Mouse (Mus musculus): Measurements from ENCODE around the gene Snrpa1.

Snrpa1 gene

DNA sequence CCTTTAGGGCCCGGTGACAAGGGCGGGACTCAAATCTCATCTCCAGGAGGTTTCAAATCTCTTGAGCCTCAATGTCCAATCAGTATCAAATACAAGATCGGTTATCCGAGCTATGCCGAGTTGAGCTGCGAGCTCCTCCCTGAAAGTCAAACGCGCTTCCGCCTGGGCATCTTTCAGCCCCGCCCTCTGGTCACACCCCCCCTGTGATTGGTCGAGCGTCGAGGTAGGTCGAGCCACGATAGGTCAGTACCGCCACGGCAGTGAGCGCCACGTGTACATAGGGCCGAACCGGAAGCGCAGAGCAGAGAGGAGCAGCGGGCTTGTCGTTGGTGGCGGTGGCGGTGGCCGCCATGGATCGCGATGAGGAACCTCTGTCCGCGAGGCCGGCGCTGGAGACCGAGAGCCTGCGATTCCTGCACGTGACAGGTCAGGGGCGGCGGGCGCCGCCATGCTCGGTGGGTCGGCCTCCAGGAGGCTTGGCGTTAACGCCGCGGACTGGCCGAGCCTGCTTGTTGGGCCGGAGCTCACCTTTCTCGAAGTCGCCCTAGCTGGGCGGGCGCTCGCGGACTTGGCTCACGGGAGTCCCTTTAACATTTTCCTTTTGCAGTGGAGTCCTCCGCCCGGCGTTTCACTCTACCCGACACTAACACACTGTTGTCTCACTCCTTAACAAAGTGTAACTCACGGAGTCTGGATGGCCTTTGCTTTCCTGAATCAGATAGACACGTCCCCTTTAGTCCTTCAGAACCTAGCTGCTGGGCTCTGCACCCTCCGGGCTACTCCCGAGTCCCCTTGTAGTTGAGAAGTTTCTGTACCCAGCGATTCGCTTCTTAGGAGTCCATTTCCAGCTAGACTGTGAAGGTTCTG lies 20.8 kb downstream of the Snrpa1 start, which contains the start of gene Selenos:
Gene Selenos, plus strand, starts transcription at position 286 of the 867 bp plus-strand sequence.
- DNase-seq (ENCODE audit: low spot score in 2 of 2), result peak; percentile 94 to 95

DNA sequence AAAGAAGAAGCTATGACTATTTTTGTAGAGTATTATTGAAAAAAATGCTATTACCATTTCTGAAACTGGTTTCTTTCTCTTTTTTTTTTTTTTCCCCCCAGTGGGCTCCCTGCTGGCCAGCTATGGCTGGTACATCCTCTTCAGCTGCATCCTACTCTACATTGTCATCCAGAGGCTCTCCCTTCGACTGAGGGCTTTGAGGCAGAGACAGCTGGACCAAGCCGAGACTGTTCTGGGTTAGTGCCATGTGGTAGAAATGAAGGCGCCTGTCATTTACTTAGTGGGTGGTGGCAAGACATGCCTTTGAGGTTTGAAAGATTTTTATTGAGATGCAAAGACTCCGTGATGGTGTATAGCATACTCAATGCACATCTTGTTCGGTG lies 21.4 kb downstream of the Snrpa1 start:
- no peak for DNase-seq (ENCODE audit: low spot score in 2 of 2)

DNA sequence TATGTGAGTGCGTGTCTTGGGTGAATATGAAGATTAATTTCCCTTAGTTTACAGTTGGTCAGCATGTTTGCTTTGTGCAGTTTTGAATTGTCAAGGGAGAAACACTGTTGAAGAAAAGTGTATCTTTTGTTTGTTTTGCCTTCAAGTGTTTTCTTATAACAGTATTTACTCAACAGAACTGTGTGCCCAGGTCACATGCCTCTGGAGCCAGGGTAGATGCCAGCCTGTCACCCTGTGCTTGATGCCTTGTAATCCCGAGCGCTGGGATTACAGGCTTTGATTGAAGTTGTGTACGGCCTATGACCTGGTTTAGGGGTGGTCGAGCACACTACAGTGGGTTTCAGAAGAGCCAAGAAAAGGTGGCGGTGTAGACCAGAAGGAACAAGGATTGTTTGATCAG lies 25.0 kb downstream of the Snrpa1 start:
- DNase-seq (ENCODE audit: low spot score in 2 of 2), result no peak

DNA sequence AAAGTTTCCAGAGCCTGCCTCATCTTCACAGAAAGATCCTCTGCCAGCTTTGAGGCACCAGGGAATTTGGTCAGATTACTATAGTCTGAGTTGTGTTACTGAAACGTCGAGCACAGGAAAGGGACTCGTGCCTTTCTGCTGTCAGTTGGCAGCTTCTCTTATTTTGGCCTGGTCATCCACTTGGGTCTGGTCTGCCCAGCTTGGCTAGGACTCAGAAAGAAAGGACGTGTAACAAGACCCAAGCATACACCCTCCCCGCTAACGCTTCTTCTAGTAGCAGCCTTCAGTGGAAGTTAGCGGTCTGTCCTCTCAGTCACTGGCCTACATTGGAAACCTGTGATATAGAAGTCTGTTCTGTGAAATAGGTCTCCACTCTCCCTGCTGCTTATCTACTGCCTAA lies 25.7 kb downstream of the Snrpa1 start:
- peak in 1 of 2 experiments; percentile 21 for DNase-seq (ENCODE audit: low spot score in 2 of 2)

DNA sequence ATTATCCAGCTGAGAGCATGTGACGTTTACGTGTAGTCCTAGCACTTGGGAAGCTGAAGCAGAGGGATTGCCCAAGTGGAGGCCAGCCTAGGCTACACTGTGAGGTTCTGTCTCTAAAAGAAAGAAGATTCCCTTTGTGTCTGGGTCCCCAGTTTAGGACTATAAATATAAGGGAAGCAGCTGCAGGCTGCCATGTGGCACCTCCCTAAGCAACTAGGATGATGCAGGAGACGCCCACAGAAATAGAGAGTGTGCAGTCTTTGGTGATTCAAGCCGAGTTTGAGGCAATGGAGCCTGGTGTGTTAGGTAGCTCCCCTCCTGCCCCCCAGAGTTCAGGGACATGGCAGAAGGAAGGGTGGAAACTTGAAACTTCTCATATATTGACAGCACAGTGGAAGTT lies 28.8 kb downstream of the Snrpa1 start:
- DNase-seq (ENCODE audit: low spot score in 2 of 2), result no peak

DNA sequence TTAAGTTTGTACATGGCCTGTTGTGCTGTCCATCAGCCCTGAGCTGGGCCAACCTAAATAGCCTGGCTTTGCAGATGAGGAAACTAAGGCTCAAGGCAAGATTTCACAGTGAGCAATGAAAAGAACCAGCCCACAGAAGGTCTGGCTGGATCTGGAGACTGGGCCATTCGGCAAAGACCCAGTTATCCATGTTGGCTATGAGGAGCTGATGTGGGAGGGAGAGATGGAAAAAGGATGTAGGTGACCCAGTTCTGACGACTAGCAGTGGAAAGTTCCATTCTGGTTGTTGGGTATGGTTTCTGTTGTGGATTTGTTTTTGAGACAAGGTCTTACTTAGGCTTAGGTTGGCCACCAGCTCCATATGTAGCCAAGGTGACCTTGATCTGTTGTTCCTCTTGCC lies 29.3 kb downstream of the Snrpa1 start:
- DNase-seq (ENCODE audit: low spot score in 2 of 2), result no peak

DNA sequence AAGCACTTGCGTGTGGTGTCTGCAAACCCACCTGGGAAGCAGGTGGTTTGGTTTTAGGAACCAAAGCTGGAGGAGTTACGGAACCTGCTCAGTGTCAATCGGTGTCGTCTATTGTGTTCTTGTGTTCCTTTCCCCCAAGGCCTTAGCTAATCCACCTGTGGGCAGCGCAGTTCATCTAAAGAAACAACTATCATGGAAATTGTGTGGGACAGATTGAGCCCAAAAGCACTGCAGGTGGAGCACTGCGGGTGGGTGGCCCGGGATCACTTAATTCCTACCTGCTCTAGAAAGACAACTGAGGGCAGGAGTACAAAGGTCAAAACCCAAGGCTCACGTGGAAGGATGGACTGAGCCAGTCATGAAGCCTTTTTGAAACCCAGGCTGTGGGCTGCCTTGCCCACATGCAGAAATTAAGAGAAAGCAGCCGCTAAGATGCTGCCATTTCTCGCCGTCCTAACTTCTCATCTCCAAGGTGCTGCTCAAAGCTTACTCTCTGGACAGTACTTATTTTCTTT lies 31.9 kb downstream of the Snrpa1 start:
- no peak for DNase-seq (ENCODE audit: low spot score in 2 of 2)

DNA sequence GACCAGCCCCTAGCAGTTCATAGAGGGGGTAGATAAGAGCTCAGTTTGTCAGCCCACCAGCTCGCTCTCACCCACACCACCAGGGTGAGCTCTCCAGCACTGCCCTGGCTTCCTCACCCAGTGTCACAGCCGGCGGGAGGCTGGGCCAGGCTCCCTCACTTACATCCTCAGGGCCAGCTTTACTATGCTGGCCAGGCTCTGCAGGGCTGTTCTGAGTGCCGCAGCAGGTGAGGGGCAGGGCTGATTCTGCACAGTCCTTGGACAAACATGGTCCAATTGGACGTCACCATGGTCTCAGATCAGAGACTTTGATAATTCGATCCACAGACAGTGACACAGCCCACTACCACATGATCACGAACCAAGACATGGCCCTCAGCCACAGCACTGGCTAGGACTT lies 32.8 kb downstream of the Snrpa1 start:
- no peak for DNase-seq (ENCODE audit: low spot score in 2 of 2)

DNA sequence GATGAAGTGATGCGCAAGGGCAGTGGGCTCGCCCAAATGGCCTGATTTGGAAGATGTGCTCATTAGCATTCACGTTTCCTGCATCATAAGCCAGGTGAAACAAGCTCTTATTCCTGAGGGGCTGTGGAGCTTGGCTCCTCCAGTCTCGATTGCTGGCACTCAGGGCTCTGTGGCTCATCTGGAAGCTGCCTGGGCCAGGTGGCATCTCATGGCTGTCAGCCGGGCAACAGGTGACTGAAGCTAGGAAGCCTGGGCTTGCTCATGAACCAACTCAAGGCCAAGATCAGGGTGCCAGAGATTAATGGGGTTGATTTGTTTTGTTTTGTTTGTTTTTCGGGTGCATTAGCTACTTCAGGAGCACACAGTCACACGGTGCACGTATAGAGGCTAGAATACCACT lies 33.9 kb downstream of the Snrpa1 start:
- no peak for DNase-seq (ENCODE audit: low spot score in 2 of 2)

DNA sequence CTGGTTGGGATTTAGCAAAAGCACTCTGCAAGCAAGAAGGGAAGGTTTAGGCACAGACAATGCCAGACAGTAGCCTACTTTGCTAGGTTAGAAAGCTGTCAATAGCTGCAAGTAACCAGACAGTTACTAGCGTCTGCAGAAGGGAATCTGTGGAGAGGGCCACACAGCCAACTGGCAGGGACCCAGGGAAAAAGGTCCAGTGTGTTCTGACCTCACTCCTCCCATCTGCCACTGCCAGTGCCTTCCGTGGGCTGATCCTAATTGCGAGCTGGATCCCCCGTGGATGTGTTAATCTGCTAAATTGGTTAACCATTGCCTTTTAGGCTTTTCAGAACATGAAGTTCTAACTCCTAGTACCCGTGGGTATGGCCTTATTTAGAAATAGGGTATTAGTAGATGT lies 35.3 kb downstream of the Snrpa1 start:
- DNase-seq (ENCODE audit: low spot score in 2 of 2), result peak in 1 of 2 experiments; percentile 35

DNA sequence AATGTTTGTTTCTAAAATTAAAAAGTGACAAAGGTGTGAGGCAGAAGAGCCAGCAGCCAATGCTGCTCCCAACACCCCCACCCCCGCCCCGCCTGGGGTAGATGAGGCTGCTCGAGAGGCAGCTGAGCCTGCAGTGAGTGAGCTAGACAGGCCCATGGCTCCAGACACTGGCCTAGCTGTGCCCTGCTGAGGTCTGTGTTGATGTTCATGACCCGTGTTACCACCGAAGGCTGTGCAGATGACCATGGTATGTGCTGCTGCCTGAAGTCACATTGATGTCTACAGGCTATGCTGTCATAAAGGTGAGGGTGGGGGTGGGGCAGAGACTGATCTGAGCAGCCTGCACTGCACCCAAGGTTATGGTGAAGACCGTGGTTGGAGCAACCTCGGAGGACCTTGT lies 40.0 kb downstream of the Snrpa1 start:
- no peak for DNase-seq (ENCODE audit: low spot score in 2 of 2)

DNA sequence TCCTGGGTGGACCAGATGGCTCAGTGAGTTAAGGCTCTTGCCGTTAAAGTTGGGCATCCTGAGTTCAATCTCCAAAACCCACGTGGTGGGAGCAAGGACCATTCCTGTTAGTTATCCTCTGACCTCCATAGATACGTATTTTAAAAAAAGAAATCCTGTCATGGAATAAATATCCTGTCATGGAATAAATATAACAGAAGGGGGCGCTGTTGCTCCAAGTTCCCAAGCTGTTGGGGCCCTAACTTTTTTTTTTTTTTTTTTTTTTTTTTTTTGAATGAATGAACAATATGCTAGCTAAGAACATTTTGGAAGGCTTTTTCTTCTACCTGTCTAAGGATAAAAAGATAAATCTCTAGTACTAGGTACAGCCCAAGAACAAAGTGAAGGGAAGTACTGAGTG lies 43.1 kb downstream of the Snrpa1 start:
- peak in 1 of 2 experiments; percentile 43 for DNase-seq (ENCODE audit: low spot score in 2 of 2)

DNA sequence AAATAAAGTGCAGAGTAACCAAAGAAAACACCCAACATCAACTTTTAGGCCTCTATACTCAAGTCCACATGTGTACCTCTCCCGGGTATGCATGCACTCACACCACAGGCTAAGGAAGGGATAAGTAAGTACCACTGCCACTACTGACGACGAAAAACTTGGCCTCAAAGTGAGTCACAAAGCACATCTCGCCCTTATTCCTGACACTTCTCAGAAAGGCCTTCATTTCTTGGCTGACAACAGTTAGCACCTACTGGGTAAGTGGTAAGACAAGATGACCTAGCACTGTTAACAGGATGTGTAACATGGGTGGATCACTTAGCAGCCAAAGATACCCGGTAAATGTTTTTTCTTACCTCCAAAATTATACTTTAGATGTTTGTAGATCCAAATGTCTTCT lies 45.7 kb downstream of the Snrpa1 start:
- no peak for DNase-seq (ENCODE audit: low spot score in 2 of 2)

DNA sequence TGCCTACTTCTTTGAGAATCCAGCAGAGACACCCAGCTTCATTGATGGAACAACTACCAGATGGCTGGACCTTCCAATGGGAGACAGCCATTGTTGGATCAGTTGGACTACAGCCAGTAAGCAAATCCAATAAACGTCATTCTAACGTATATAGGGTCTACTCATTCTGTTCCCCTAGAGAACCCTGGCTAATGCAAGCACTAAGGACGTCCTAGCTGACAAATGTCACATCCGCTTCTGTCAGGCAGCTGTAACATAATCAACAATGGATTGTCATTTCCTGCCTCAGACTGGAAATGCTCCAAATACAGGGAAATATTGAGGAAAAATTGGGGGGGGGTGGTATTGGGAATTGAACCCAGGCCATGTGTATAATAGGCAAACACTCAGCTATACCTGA lies 47.0 kb downstream of the Snrpa1 start:
- DNase-seq (ENCODE audit: low spot score in 2 of 2), result no peak

DNA sequence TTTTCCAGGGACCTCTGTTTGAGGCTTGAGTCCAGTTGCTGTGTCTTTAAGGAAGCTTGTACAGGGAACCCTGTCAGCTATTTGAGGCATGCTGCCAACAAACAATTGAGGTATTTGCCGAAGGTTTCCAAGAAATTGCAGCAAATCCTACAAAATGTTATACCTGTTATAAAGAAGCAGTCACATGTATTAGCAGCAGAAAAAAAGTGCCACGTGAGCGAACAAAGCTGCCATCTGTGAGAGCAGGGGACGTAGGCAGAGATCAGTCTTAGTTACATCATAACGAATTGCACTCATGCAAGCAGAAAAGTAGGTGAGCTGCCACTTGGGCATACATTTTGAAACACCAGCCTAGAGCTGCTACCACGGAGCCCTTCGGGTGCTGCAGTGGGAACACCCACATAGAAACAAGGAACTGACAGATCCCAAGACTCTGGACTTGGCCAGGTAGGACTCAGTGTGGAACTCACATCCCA lies 47.8 kb downstream of the Snrpa1 start:
- no peak for DNase-seq (ENCODE audit: low spot score in 2 of 2)

DNA sequence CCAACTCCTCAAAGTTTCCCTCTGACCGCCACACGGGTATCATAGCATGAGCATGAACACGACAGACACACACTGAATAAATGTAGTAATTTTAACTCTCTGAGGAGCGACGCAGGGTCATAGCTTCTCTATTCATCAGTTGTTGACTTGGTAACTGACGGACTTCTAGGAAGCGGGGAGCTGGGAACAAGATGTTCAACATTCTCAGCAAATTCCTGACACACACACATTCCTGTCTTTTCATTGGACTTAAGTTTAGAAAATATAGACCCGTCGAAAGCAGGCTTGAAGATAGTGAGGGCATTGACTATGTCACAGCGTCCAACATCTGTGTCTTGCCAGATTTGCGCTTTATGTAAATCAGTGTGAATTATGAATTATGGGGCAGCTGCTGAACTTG lies 48.4 kb downstream of the Snrpa1 start:
- no peak for DNase-seq (ENCODE audit: low spot score in 2 of 2)

DNA sequence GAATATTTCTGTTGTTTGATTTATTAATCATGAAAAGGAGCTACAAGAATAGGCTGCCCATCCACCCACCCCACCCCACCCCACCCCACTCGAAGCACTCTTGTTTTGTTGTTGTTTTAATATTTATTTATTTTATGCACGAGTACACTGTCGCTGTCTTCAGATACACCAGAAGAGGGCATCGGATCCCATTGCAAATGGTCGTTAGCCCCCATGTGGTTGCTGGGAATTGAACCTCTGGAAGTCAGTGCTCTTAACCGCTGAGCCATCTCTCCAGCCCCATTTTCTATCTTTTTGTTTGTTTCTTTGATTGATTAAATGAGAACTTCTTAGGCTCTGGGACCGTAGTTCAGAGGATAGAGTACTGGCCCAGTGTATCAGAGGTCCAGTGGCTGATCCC lies 49.1 kb downstream of the Snrpa1 start:
- peak in 1 of 2 experiments; percentile 43 for DNase-seq (ENCODE audit: low spot score in 2 of 2)

DNA sequence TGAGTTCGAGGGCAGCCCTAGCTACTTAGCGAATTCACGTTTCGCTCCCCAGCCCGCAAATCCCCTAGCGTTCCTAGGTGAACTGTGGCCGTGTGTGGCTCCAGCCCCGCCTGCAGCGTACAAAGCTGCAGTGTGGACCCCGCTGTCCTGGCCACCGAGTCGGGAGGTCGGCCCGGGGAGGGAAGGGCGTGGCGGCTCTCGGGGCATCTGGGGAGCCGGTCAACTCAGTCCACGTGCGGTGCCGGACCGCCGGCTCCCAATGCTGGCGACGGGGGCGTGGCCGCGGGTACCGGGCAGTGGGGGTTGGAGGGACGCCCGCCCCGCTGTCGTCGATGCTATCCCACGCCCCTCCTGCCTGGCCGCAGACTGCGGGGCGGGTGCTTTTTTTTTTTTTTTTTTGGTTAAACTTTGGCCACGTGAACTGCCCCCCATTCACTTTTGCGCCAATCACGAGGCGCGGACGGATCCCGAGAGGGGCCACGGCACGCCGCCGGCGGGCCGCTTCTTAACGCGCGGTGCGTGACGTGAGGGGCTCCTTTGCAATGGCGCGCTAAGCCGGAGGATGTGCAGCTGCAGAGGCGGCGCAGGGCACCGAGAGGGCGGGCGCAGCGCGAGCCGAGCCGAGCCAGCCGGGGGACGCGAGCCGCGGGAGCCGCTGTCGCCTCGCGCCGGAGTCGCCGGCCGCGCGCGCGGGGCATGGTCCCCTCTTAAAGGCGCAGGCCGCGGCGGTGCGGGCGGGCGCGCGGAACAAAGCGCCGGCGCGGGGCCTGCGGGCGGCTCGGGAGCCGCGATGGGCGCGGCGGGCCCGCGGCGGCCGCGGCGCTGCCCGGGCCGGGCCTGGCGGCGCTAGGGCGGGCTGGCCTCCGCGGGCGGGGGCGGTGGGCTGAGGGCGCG lies 50.4 kb downstream of the Snrpa1 start, which contains the start of gene Chsy1:
Gene Chsy1, plus strand, starts transcription at position 555 of the 894 bp plus-strand sequence.
- DNase-seq (ENCODE audit: low spot score in 2 of 2), result peak; percentile 90 to 95

DNA sequence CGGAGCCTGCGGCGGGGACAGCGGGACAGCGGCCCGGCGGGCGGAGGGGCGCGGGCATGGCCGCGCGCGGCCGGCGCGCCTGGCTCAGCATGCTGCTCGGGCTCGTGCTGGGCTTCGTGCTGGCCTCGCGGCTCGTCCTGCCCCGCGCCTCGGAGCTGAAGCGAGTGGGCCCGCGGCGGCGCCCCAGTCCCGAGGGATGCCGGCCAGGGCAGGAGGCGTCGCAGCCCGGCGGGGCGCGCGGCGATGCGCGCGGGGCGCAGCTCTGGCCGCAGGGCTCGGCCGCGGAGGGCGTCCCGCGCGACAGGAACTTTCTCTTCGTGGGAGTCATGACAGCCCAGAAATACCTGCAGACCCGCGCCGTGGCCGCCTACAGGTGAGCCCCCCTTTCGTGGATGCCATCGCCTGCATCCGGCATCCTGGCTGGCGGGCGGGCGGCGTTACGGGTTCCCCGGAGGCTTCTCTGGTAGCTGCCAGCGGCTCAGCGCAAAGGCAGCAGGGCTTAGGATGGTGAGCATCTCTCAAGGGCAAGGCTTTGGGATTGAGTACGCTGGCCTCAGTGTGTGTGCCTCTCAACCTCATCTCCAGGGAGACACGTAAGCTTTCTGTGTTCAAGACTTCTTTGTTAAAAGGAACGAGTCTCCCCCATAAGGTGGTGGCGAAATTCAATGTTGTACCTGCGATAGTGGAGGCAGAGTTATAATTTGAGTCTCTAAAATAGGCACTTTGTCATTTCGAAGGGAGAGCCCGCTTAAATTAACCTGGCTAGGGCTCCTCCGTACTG lies 51.2 kb downstream of the Snrpa1 start:
- DNase-seq (ENCODE audit: low spot score in 2 of 2), result no peak

DNA sequence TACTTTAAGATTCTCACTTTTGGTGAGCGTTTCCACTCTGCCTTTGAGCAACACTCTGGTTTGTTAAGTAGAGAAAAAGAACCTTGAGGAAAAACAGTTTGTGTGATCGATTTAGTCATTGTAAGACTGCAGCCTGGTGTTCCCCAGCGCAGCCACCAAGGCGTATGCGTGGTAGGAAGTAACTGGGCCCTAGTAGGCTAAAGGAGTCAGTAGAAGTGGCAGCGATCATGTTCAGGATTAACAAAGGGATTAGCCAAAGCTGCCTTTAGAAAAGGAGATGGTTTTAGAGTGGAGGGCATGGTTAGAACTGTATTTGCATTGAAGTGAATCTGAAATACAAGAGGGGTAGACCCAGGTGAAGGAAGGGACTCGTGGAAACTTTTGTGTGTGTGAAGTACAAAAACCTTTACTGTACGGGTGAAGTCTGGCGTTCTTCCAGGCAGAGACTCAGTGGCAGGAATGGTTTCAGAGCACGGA lies 51.9 kb downstream of the Snrpa1 start:
- no peak for DNase-seq (ENCODE audit: low spot score in 2 of 2)

DNA sequence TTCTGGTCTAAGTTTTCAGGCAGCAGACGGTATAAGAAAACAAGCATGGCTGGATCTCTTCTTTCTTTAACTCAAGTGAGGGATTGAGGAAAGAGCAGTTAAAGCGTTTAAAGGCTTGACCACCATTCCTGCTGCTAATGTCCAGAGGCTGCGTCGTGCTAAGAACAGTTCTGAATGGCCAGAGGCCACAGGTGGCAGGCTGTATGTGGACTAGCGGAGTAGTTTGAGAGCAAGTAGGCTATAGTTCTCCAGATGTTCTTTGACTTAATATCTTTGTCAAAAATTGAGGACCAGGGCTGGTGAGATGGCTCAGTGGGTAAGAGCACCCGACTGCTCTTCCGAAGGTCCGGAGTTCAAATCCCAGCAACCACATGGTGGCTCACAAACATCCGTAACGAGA lies 52.4 kb downstream of the Snrpa1 start:
- no peak for DNase-seq (ENCODE audit: low spot score in 2 of 2)
